Mouse (Mus musculus): ENCODE data around the gene Smc1b.

GRCm38 (mm10) chr15:85036566-85037342, 95.0 kb downstream of the Smc1b start:
- TF ChIP-seq CTCF (IDR thresholded peaks at IDR 0.05; ENCODE audit: control insufficient read depth, insufficient read depth, insufficient read length) (no peak), MYOG (IDR thresholded peaks at IDR 0.05; ENCODE audit: control insufficient read depth, extremely low read depth, insufficient read length) (no peak), CEBPB (IDR thresholded peaks at IDR 0.05; ENCODE audit: low read depth) (no peak), MAX (IDR thresholded peaks at IDR 0.05) (peak; percentile 93)

Data from C2C12 (cell line).